Mouse (Mus musculus) testis, adult 2 months (tissue): ENCODE results near the gene Glrx3.

ENCODE experiments used
- CTCF ChIP-seq: fragments of 200-500 bp; IDR thresholded peaks from 2 replicates; pipeline ENCODE4 v1.5.1; 2012; ENCODE audit warnings: low read depth, mild to moderate bottlenecking, inconsistent platforms, low read length, moderate library complexity; ENCODE audit not compliant: control insufficient read depth, insufficient read depth, insufficient replicate concordance
- POLR2A ChIP-seq: fragments of 200-500 bp; IDR thresholded peaks from 2 replicates; pipeline ENCODE4 v1.6.1; 2012; ENCODE audit warnings: low read depth, mild to moderate bottlenecking, inconsistent platforms, low read length, moderate library complexity; ENCODE audit not compliant: control insufficient read depth

GRCm38 (mm10) chr7:137395421-137395820 lies 42.0 kb upstream of the Glrx3 start:
- no peak for TF ChIP-seq POLR2A
- TF ChIP-seq CTCF, result no peak
